ENCODE assay signal across 35 mouse cellular contexts in genomic region chr4:141730401-141730800, GRCm38 (mm10). TPM values are rescaled to one million over a fixed set of nuclear protein-coding genes. Genes with fewer than 3 reads are reported as not detected.
DNase-seq lines count a peak whose midpoint lies in the region; TF ChIP-seq lines count a peak whose summit lies in the region.
"Had no signal": no experiment of that assay in that cellular context is flagged by ENCODE, and none has a peak within 500 bp of the region (broad histone marks: within the 10 kb centered on the region; RNA-seq: fewer than 3 reads in every experiment).

No protein-coding gene starts in this region.

- TF ChIP-seq POLR2A in lung, adult 2 months (IDR thresholded peaks at IDR 0.05; ENCODE audit: borderline replicate concordance, extremely low read depth, low read depth, low read length), result no peak

- 0 out of 2 replicates have a peak, but pooled peaks cover 2% of the 10 kb centered on the region for H3K4me1 ChIP-seq in lung, adult 2 months (ENCODE audit: control insufficient read depth, insufficient read depth, low read length)

- no peak for TF ChIP-seq CTCF in left cerebral cortex, adult 2 months (IDR thresholded peaks at IDR 0.05)
- no peak for TF ChIP-seq CTCF in lung, adult 2 months (IDR thresholded peaks at IDR 0.05; ENCODE audit: insufficient read depth, low read length)

- no peak overlapping the region; the same call in 1 of the 2 replicates for H3K27ac ChIP-seq in left cerebral cortex, adult 2 months
- H3K27ac ChIP-seq: forebrain, embryonic 13.5 days; hindbrain, embryonic 10.5 days; hindbrain, embryonic 15.5 days; macrophage; midbrain, embryonic 13.5 days had no signal

- 84% methylated on average over 13 of the region's 13 CpGs for WGBS in lung, adult 2 months

- intact Hi-C loops in left cerebral cortex, adult 2 months (cut with DNase I), result loop anchor here (2.0 kb wide), 1 partner anchor 50 kb away; no protein-coding TSS in a partner anchor
- intact Hi-C loops in left cerebral cortex, postnatal 14 days (cut with DNase I), result no loop called here

- no peak overlapping the region for H3K4me3 ChIP-seq in left cerebral cortex, adult 2 months
- H3K4me3 ChIP-seq in lung, adult 2 months (replicated peaks; ENCODE audit: extremely low read depth, low read depth, low read length), result no peak overlapping the region
- H3K4me3 ChIP-seq: forebrain, embryonic 13.5 days; hindbrain, embryonic 10.5 days; hindbrain, embryonic 15.5 days; liver, embryonic 15.5 days; midbrain, embryonic 13.5 days had no signal

- DNase-seq in left cerebral cortex, adult 2 months (ENCODE audit: extremely low spot score in 1 of 2, low spot score in 2 of 2), result peak; percentile 22 to 37
- DNase-seq in left cerebral cortex, postnatal 14 days (ENCODE audit: low spot score in 2 of 2), result no peak
- peak; percentile 67 for DNase-seq in right cerebral cortex, adult 18-20 months
- DNase-seq in right cerebral cortex, postnatal 4 days, result no peak
- DNase-seq in brain, adult 2 months (ENCODE audit: low read depth, low spot score), result peak; percentile 76
- DNase-seq in telencephalon, adult 2 months (ENCODE audit: low read depth, low spot score), result peak; percentile 61
- DNase-seq in lung, adult 2 months, result no peak
- DNase-seq: adrenal gland, postnatal 10 days; B cell, adult 2 months; cerebellum, adult 11 months; cerebellum, adult 9-10 months; cerebellum, postnatal 36 days; gastrocnemius, postnatal 10 days; heart, postnatal 14 days; kidney, adult 11 months; kidney, postnatal 25 days; spleen, adult 18-20 months; thymus, adult 18-20 months; thymus, postnatal 25 days had no signal

RNA-seq across cellular contexts. Expression of gene Ddi2, which starts 7.2 kb away (rescaled TPM):
- total RNA-seq in left cerebral cortex, adult 2 months (2021), result 10 to 100 TPM; 47.8 to 48.5 TPM
- total RNA-seq in left cerebral cortex, postnatal 14 days (2021), result 10 to 100 TPM; 32.5 to 33.6 TPM
- polyA plus RNA-seq in lung, adult 2 months (2012; rRNA removed), result 19.7 and 20.2 TPM in 2 replicates

RNA-seq across cellular contexts. Expression of gene Agmat, which starts 16.1 kb away (rescaled TPM):
- total RNA-seq in left cerebral cortex, adult 2 months (2021), result 1 to 10 TPM; 2.0 to 2.7 TPM
- total RNA-seq in left cerebral cortex, postnatal 14 days (2021), result under 1 TPM in 1 of 2 experiments, not detected in 1; 0.40 TPM
- polyA plus RNA-seq in lung, adult 2 months (2012; rRNA removed), result 0.15 and 0.28 TPM in 2 replicates
- total RNA-seq: granulocyte monocyte progenitor cell, adult 5-6 weeks; layer of hippocampus, postnatal 10 days; monocyte, adult 5-6 weeks had no signal
- polyA plus RNA-seq: embryonic facial prominence, embryonic 11.5 days; forebrain, embryonic 13.5 days; G1E; hindbrain, embryonic 10.5 days; inflammation-experienced regulatory T-cells, adult 6 months; macrophage; midbrain, embryonic 13.5 days; neural tube, embryonic 14.5 days had no signal

RNA-seq across cellular contexts. Expression of gene Rsc1a1, which starts 45.0 kb away (rescaled TPM):
- 1 to 10 TPM; 1.1 to 1.2 TPM for total RNA-seq in left cerebral cortex, adult 2 months (2021)
- total RNA-seq in left cerebral cortex, postnatal 14 days (2021), result not detected
- polyA plus RNA-seq in lung, adult 2 months (2012; rRNA removed), result 9.0 and 14.1 TPM in 2 replicates
- total RNA-seq: heart, postnatal 14 days; monocyte, adult 5-6 weeks had no signal
- polyA plus RNA-seq: inflammation-experienced regulatory T-cells, adult 6 months; kidney, embryonic 14.5 days; lung, embryonic 16.5 days; macrophage; midbrain, embryonic 13.5 days; stomach, embryonic 16.5 days had no signal

Comparison
In these comparisons a context has a peak if more than half of its experiments do, and no peak if none do; other contexts are left out.
1. DNase-seq: peak in left cerebral cortex, adult 2 months (2 of 2), right cerebral cortex, adult 18-20 months (single experiment), brain, adult 2 months (single experiment) and telencephalon, adult 2 months (single experiment); none in left cerebral cortex, postnatal 14 days (0 of 2), right cerebral cortex, postnatal 4 days (single experiment) and lung, adult 2 months (single experiment).